Mouse (Mus musculus) Muller cell, postnatal 12 days (primary cell): ENCODE results near the gene Fbxl2.

ENCODE experiments used
- DNase-seq: peaks from one replicate; pipeline ENCODE4 v3.0.0-alpha.2; 2015; ENCODE audit errors: inconsistent ontology term

Fbxl2 gene

GRCm38 (mm10) chr9:113922677-113923076 is 123.3 kb downstream of the Fbxl2 start:
- DNase-seq: no peak

- no peak for DNase-seq
These were observed 130.2 kb downstream of the Fbxl2 start for GRCm38 (mm10) chr9:113915789-113916188.
